Mouse (Mus musculus) MEL (cell line): ENCODE data around the gene Yipf1.

ENCODE experiments used
- CTCF ChIP-seq, 3 experiments: IDR thresholded peaks in 2 of 3; conservative IDR thresholded peaks in 1 of 3; 2 replicates each; pipeline ENCODE4 v1.5.1; 2011 to 2012; ENCODE audit warnings: low read length in 3 of 3, low read depth in 2 of 3, mild to moderate bottlenecking in 2 of 3, improper control_type of control experiment in 1 of 3, inconsistent platforms in 1 of 3, mixed read lengths in 1 of 3, moderate library complexity in 1 of 3; ENCODE audit not compliant: control insufficient read depth in 1 of 3, insufficient read depth in 1 of 3, poor library complexity in 1 of 3, severe bottlenecking in 1 of 3
- GATA1 ChIP-seq: IDR thresholded peaks from 2 replicates; pipeline ENCODE4 v1.6.1; 2011; ENCODE audit warnings: low read depth, low read length, improper control_type of control experiment
- POLR2A ChIP-seq, 2 experiments: IDR thresholded peaks; 2 replicates each; pipeline ENCODE4 v1.6.1; 2011 to 2012; ENCODE audit warnings: low read length in 2 of 2, mild to moderate bottlenecking in 2 of 2, control low read depth in 1 of 2, improper control_type of control experiment in 1 of 2, low read depth in 1 of 2, moderate library complexity in 1 of 2; ENCODE audit not compliant: control insufficient read depth in 1 of 2, insufficient read depth in 1 of 2, poor library complexity in 1 of 2
- TCF12 ChIP-seq: IDR thresholded peaks from 2 replicates; pipeline ENCODE4 v1.6.1; 2014; ENCODE audit warnings: low read depth, mild to moderate bottlenecking, inconsistent platforms, low read length, improper control_type of control experiment, moderate library complexity
- UBTF ChIP-seq: IDR thresholded peaks from 2 replicates; pipeline ENCODE4 v1.6.1; 2012; ENCODE audit warnings: low read depth, mild to moderate bottlenecking, inconsistent platforms, low read length, improper control_type of control experiment, moderate library complexity, borderline replicate concordance; ENCODE audit not compliant: insufficient read depth
- USF1 ChIP-seq: IDR thresholded peaks from 2 replicates; pipeline ENCODE4 v1.6.1; 2014; ENCODE audit warnings: low read depth, mild to moderate bottlenecking, inconsistent platforms, low read length, improper control_type of control experiment, moderate library complexity

DNA sequence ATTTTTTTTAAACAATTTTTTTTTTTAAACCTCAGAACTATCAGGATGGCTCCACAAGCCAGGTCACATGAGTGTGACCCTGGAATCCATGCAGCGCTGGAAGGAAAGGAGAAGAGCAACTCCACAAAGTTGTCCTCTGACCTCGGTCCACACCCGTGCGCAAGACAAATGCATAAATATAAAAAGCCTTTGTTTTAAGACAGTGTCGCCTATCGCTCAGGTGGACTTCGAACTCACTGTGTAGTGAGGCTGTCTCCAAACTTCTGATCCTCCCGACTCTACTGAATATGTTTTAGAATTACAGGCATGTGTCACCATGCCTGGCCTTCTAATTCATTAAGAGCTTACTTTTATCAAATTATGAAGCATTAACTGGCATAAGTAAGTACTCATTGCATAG is 14.4 kb downstream of the Yipf1 start:
- TF ChIP-seq GATA1 (no peak), USF1 (no peak), TCF12 (no peak), UBTF (no peak), POLR2A (IDR thresholded peaks at IDR 0.05; ENCODE audit: control insufficient read depth in 1 of 2, insufficient read depth in 1 of 2, low read depth in 1 of 2, low read length in 2 of 2, poor library complexity in 1 of 2) (no peak), CTCF (IDR thresholded peaks at IDR 0.05 in 2 of 3, conservative IDR thresholded peaks at IDR 0.05 in 1 of 3; ENCODE audit: control insufficient read depth in 1 of 3, insufficient read depth in 1 of 3, low read depth in 2 of 3, low read length in 3 of 3, poor library complexity in 1 of 3, severe bottlenecking in 1 of 3) (no peak)
